Mouse (Mus musculus) megakaryocyte, embryonic 14.5 days (primary cell): Measurements from ENCODE around the gene Arfip1.

ENCODE experiments used
- FLI1 ChIP-seq: IDR thresholded peaks from 2 replicates; pipeline ENCODE4 v1.6.1; 2012; ENCODE audit warnings: low read length, inconsistent platforms, mixed read lengths
- GATA1 ChIP-seq: IDR thresholded peaks from 3 replicates; pipeline ENCODE4 v1.6.1; 2012; ENCODE audit warnings: mixed read lengths, low read length, inconsistent platforms, borderline replicate concordance

- TF ChIP-seq GATA1: no peak
- no peak for TF ChIP-seq FLI1
These were observed 107.2 kb downstream of the Arfip1 start for GRCm38 (mm10) chr3:84474981-84475775.
